Mouse (Mus musculus) midbrain, embryonic 12.5 days (tissue): ENCODE measurements around the gene Mnat1. TPM values are rescaled to one million over a fixed set of nuclear protein-coding genes. Genes with fewer than 3 reads are reported as not detected.

Experiments used
- ATAC-seq: fragments of 200-750 bp; cut with Nextera tagmentation; 2 replicates; pipeline ENCODE4 v1.8.0; 2017; ENCODE audit warnings: low read depth, moderate TSS enrichment, moderate library complexity; ENCODE audit not compliant: low FRiP score
- H3K27ac ChIP-seq: fragments of 300-500 bp; sonication (generic); replicated peaks from 2 replicates; pipeline ENCODE4 v1.5.1; 2016; ENCODE audit warnings: mild to moderate bottlenecking
- H3K27me3 ChIP-seq: fragments of 300-500 bp; sonication (generic); 2 replicates; pipeline ENCODE4 v1.6.1; 2016; ENCODE audit warnings: mild to moderate bottlenecking
- H3K36me3 ChIP-seq: fragments of 300-500 bp; sonication (generic); 2 replicates; pipeline ENCODE4 v1.6.1; 2016
- H3K4me1 ChIP-seq: fragments of 300-500 bp; sonication (generic); 2 replicates; pipeline ENCODE4 v1.6.1; 2016
- H3K4me2 ChIP-seq: fragments of 300-500 bp; sonication (generic); replicated peaks from 2 replicates; pipeline ENCODE4 v1.6.1; 2016; ENCODE audit warnings: mild to moderate bottlenecking, moderate library complexity
- H3K4me3 ChIP-seq: fragments of 300-500 bp; sonication (generic); 2 replicates; pipeline ENCODE4 v1.5.1; 2016; ENCODE audit warnings: mild to moderate bottlenecking
- H3K9ac ChIP-seq: fragments of 300-500 bp; sonication (generic); replicated peaks from 2 replicates; pipeline ENCODE4 v1.6.1; 2016; ENCODE audit warnings: mild to moderate bottlenecking, moderate library complexity
- H3K9me3 ChIP-seq: fragments of 300-500 bp; sonication (generic); 2 replicates; pipeline ENCODE4 v1.6.1; 2016; ENCODE audit warnings: mild to moderate bottlenecking
- WGBS: fragments of 180-500 bp; shearing (Covaris S2); methylation state at CpG from one replicate; pipeline ENCODE4 v1.1.7; 2016; 5-methylcytosine and 5-hydroxymethylcytosine counted together
- polyA plus RNA-seq: library from polyadenylated mRNA; unstranded; fragments of >200 nt; fragmentation: Nextera tagmentation; extraction: Ambion mirVana; gene quantifications from 2 replicates; pipeline ENCODE4 v1.2.1, GENCODE M21; 2016

Mnat1 gene
- polyA plus RNA-seq, 1 experiment from 2014 or later = 28.5 TPM

DNA sequence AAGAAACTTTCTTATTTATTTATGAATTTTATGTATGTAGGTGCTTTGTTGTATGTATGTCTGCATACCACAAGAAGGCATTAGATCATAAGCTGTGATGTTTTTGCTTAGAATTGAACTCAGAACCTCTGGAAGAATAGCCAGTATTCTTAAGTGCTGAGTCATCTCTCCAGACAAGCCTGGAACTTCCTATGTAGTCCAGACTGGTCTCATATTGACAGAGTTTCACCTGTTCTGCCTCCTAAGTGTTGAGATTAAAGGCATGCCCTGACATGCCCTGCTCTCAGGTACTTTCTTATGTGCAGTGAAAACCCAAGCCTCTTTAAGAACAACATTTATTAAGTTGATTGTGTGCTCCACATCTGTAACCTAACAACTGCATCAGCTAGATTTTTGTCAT lies 171.4 kb downstream of the Mnat1 start:
- Histone ChIP-seq H3K4me2 (no peak overlapping the region), H3K4me3 (no peak overlapping the region), H3K36me3 (peaks cover 12% of the 10 kb centered on the region), H3K4me1 (peaks cover 3% of the 10 kb centered on the region; the same call in 1 of the 2 replicates), H3K27me3 (no peaks in the 10 kb centered on the region), H3K9me3 (no peaks in the 10 kb centered on the region), H3K27ac (no peak overlapping the region), H3K9ac (no peak overlapping the region)
- no peak for ATAC-seq

DNA sequence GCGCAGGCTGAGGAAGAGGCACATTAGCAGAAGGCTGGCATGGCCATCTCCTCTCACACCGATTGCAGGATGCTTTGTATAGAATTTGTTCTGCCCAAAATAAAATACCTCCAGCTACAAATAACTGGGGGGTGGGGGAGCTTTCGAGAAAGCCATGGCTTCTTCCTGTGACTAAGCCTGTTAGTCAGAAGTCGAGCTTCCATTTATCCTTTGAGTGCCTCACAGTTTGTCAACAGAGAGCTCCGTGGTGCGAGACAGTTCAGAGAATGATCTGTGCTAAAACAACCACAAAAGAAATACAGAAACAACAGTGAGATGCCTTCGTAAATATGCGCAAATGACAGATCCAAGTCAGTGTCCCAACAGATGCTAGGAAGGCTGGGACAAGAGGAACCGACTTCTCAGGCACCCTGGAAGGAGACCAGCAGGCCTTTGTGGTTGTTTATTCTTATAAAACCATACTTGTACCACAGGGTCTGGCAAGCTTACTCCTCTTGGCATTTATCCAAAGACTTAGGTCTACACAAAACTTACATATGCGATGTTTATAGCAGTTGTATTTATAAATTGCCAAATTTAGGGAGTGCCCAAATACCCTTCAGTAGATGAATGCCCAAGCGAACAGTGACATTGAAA lies 172.1 kb downstream of the Mnat1 start:
- Histone ChIP-seq H3K9me3 (no peaks in the 10 kb centered on the region), H3K27me3 (no peaks in the 10 kb centered on the region), H3K4me2 (no peak overlapping the region), H3K4me3 (no peak overlapping the region), H3K27ac (no peak overlapping the region), H3K9ac (no peak overlapping the region), H3K36me3 (peaks cover 18% of the 10 kb centered on the region), H3K4me1 (peaks cover 3% of the 10 kb centered on the region; the same call in 1 of the 2 replicates)
- WGBS = 66% methylated on average over 11 of the region's 11 CpGs
- ATAC-seq = no peak

DNA sequence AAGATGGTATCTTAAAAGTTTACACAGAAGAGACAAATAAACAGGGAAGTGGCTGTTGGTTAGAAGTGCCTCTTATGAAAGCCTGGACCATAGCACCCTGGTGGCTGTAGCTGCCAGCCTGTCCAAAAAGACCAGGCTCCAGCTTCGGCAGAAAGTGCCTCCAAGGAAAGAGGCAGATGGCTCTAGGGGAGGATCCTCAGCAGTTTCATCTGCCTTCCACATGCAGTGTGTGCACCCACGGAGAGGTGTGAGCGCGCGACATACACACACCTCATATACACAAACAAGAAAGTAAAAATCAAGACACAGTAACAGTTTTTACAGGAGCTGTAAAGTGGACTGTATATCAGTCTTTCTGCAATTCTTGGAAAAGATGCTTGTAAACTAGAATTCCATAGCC lies 175.1 kb downstream of the Mnat1 start:
- 92% methylated on average over 5 of the region's 5 CpGs for WGBS
- no peak overlapping the region for H3K9ac ChIP-seq

DNA sequence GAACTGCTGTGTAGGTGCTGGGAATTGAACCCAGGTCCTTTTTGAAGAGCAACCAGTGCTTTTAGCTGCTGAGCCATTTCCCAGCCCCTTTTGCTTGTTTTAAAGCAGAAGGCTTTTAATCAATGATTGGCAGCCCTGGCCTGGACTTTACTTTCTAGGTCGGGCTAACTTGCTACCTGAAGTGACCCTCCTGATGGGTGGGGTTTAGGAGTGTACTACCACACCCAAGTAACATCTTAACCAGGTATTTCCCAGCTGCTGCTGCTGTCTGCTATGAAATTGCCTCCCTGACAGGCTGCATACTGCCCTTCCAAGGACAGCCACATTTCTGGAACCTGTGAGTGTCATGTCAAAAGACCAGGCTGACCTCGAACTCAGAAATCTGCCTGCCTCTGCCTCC lies 177.0 kb downstream of the Mnat1 start:
- H3K4me3 ChIP-seq = no peak overlapping the region
- WGBS = 91% methylated on average over 2 of the region's 2 CpGs
- no peak overlapping the region for H3K4me2 ChIP-seq
- H3K27ac ChIP-seq = no peak overlapping the region
- ATAC-seq = no peak
- H3K9me3 ChIP-seq = no peaks in the 10 kb centered on the region
- 0 out of 2 replicates have a peak, but pooled peaks cover 14% of the 10 kb centered on the region for H3K36me3 ChIP-seq
- H3K27me3 ChIP-seq = no peaks in the 10 kb centered on the region
- H3K4me1 ChIP-seq = peaks cover 3% of the 10 kb centered on the region; the same call in 1 of the 2 replicates
- no peak overlapping the region for H3K9ac ChIP-seq

More for the DNA sequence above, 175.1 kb downstream of the Mnat1 start:
- Histone ChIP-seq H3K4me1 (peaks cover 3% of the 10 kb centered on the region; the same call in 1 of the 2 replicates), H3K36me3 (0 out of 2 replicates have a peak, but pooled peaks cover 18% of the 10 kb centered on the region), H3K9me3 (no peaks in the 10 kb centered on the region), H3K27ac (no peak overlapping the region), H3K27me3 (no peaks in the 10 kb centered on the region), H3K4me3 (no peak overlapping the region), H3K4me2 (no peak overlapping the region)
- no peak for ATAC-seq

DNA sequence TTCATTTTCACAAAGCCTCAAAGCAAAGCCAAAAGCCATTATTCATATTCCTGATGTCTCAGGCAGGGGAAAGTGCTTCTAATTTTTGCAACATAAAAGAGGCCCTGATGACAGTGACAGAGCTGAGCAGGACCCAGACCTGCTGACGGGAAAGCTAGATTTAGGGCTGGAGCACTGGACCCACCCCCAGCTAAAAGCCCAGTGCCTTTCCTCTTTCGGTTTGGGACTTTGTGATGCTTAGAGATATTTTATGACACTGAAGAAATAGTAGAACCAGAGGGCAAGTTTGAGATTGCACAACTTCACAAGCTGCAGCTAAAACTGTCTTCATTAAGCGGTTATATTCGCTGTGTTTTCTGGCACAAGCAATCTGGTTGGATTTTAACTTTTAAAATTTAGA lies 181.1 kb downstream of the Mnat1 start:
- no peaks in the 10 kb centered on the region for H3K4me1 ChIP-seq
- ATAC-seq = no peak
- H3K4me3 ChIP-seq = no peak overlapping the region
- 0 out of 2 replicates have a peak, but pooled peaks cover 14% of the 10 kb centered on the region for H3K36me3 ChIP-seq
- WGBS = 91% methylated on average over 4 of the region's 4 CpGs
- no peaks in the 10 kb centered on the region for H3K27me3 ChIP-seq
- H3K9me3 ChIP-seq = no peaks in the 10 kb centered on the region
- H3K9ac ChIP-seq = no peak overlapping the region
- no peak overlapping the region for H3K4me2 ChIP-seq
- no peak overlapping the region for H3K27ac ChIP-seq

DNA sequence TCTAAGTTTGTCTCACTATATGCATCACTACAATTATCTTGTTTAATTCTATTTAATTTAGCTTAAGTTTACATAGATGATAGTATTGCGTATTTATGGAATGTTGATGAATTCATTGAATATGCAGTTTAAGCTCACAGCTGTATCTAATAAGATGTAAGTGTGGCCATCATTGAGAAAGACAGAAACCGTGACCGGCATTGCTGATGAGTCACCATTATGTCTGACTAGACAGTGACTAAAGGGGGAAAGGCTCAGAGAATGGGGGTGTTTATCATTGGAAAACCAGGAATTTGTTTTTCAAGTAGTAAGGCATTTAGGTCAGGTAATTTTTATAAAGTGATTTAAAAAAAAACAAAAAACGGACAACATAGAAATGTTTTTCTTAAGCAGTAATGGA lies 184.2 kb downstream of the Mnat1 start:
- no peaks in the 10 kb centered on the region for H3K9me3 ChIP-seq
- H3K9ac ChIP-seq = no peak overlapping the region
- no peaks in the 10 kb centered on the region for H3K27me3 ChIP-seq
- 91% methylated on average over 4 of the region's 4 CpGs for WGBS
- no peak overlapping the region for H3K27ac ChIP-seq
- H3K36me3 ChIP-seq = no peaks in the 10 kb centered on the region
- H3K4me1 ChIP-seq = no peaks in the 10 kb centered on the region
- no peak for ATAC-seq
- no peak overlapping the region for H3K4me3 ChIP-seq
- no peak overlapping the region for H3K4me2 ChIP-seq

DNA sequence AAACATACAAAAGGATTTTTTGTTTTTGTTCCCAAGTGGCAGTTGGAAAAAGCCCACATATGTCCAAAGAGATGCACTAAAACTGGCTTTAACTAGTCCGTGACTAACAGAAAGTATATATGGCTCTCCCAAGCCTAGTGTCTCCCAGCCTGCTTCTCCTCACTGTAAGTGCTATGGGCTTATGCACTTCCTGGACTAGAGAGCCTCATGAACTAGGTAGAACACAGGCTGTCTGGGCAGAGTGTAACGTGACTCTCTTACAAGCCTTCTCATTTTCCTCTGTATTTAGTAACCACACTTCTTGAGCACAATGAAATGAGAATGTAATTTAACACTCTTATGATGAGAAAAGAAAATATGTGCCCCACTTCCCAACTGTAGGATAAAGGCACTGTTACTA lies 185.2 kb downstream of the Mnat1 start:
- H3K9ac ChIP-seq = no peak overlapping the region
- no peaks in the 10 kb centered on the region for H3K9me3 ChIP-seq
- WGBS = 87% methylated on average over 2 of the region's 2 CpGs
- H3K36me3 ChIP-seq = no peaks in the 10 kb centered on the region
- no peak overlapping the region for H3K27ac ChIP-seq
- H3K27me3 ChIP-seq = no peaks in the 10 kb centered on the region
- H3K4me2 ChIP-seq = no peak overlapping the region
- ATAC-seq = no peak
- no peak overlapping the region for H3K4me3 ChIP-seq
- no peaks in the 10 kb centered on the region for H3K4me1 ChIP-seq

DNA sequence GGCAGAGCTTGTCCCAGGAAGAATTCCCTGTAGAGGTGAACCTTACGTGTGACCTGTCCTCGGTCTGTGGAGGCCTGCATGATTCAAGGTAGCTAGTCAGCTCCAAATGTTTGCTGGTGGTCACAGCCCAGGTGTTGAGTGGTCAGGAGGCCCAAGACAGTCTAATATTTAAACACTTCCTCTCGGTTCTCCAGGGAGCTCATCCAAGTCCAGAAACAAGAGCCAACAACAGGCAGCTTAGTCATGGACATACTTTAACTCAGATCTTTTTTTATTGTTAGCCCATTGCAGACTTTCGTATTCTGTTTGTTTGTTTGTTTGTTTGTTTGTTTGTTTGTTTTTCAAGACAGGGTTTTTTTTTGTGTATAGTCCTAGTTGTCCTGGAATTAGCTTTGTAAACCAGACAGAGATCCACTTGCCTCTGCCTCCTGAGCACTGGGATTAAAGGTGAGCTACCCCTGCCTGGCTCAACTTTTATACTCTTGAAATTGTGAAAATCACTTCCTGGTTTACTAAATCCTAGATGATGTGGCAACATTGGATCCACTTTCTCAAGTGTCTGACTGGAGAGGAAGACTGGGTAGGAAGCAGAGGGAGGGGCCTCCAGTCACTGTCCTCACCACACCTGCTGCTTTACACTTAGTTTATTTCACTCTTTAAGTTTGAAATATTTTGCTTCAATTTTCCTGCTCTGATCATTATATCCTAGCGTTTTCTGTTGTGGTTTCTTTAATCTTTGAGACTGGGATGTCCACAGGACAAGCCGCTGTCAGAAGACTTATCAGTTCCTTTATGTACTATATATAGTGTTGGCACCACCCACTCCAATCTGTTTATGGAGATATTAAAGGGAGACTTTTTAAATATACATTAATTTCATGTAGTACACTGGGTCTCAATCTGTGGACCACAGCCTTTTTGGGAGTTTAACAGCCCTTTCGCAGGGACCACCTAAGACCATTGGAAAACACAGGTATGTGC lies 194.5 kb downstream of the Mnat1 start:
- H3K27ac ChIP-seq = no peak overlapping the region
- H3K27me3 ChIP-seq = no peaks in the 10 kb centered on the region
- no peaks in the 10 kb centered on the region for H3K4me1 ChIP-seq
- WGBS = 94% methylated on average over 7 of the region's 7 CpGs
- H3K9ac ChIP-seq = no peak overlapping the region
- ATAC-seq = no peak
- no peak overlapping the region for H3K4me3 ChIP-seq
- peaks cover 6% of the 10 kb centered on the region; the same call in 1 of the 2 replicates for H3K36me3 ChIP-seq
- H3K4me2 ChIP-seq = no peak overlapping the region
- no peaks in the 10 kb centered on the region for H3K9me3 ChIP-seq

Other genes with a start within 250 kb of the Mnat1 start
- 0.13 TPM in 1 of 2 replicates, not detected in the other for gene Six6, start 183.8 kb upstream of the Mnat1 start, polyA plus RNA-seq
- gene 4930447C04Rik, start 182.9 kb upstream of the Mnat1 start, polyA plus RNA-seq = 1.4 and 3.2 TPM in 2 replicates
- 7.8 and 13.6 TPM in 2 replicates for gene Six1, start 69.8 kb upstream of the Mnat1 start, polyA plus RNA-seq
- gene Six4, start 10.3 kb upstream of the Mnat1 start, polyA plus RNA-seq = 2.0 and 2.4 TPM in 2 replicates
- 16.8 and 17.8 TPM in 2 replicates for gene Trmt5, start 163.0 kb downstream of the Mnat1 start, polyA plus RNA-seq
- 9.4 and 9.5 TPM in 2 replicates for gene Slc38a6, start 163.1 kb downstream of the Mnat1 start, polyA plus RNA-seq